Mouse (Mus musculus) limb, embryonic 14.5 days (tissue): ENCODE results near the gene Igdcc4. TPM values are rescaled to one million over a fixed set of nuclear protein-coding genes. Genes with fewer than 3 reads are reported as not detected.

ENCODE experiments used
- ATAC-seq: fragments of 200-750 bp; cut with Nextera tagmentation; 2 replicates; pipeline ENCODE4 v1.8.0; 2017; ENCODE audit warnings: low read depth, moderate number of reproducible peaks, moderate TSS enrichment; ENCODE audit not compliant: low FRiP score
- DNase-seq: peaks from one replicate; pipeline ENCODE4 v3.0.0-alpha.2; 2015; ENCODE audit warnings: low spot score
- H3K27ac ChIP-seq: fragments of 300-500 bp; sonication (generic); replicated peaks from 2 replicates; pipeline ENCODE4 v1.5.1; 2014; ENCODE audit warnings: low read depth, mild to moderate bottlenecking, low read length, moderate library complexity, mixed read lengths
- H3K27me3 ChIP-seq: fragments of 300-500 bp; sonication (generic); 2 replicates; pipeline ENCODE4 v1.6.1; 2014; ENCODE audit warnings: low read length, mixed read lengths; ENCODE audit not compliant: control insufficient read depth, insufficient read depth
- H3K36me3 ChIP-seq: fragments of 300-500 bp; sonication (generic); 2 replicates; pipeline ENCODE4 v1.6.1; 2014; ENCODE audit warnings: mild to moderate bottlenecking, low read length, moderate library complexity, mixed read lengths; ENCODE audit not compliant: control insufficient read depth, insufficient read depth
- H3K4me1 ChIP-seq: fragments of 300-500 bp; sonication (generic); 2 replicates; pipeline ENCODE4 v1.6.1; 2014; ENCODE audit warnings: antibody characterized with exemption, low read length, mixed read lengths; ENCODE audit not compliant: control insufficient read depth, insufficient read depth
- H3K4me2 ChIP-seq: fragments of 300-500 bp; sonication (generic); replicated peaks from 2 replicates; pipeline ENCODE4 v1.6.1; 2014; ENCODE audit warnings: low read depth, mild to moderate bottlenecking, low read length, moderate library complexity; ENCODE audit not compliant: severe bottlenecking
- H3K4me3 ChIP-seq: fragments of 300-500 bp; sonication (generic); replicated peaks from 2 replicates; pipeline ENCODE4 v1.5.1; 2014; ENCODE audit warnings: low read length
- H3K9ac ChIP-seq: fragments of 300-500 bp; sonication (generic); 2 replicates; pipeline ENCODE4 v1.6.1; 2014; ENCODE audit warnings: mild to moderate bottlenecking, low read depth, low read length, moderate library complexity; ENCODE audit not compliant: severe bottlenecking
- H3K9me3 ChIP-seq: fragments of 300-500 bp; sonication (generic); 2 replicates; pipeline ENCODE4 v1.6.1; 2016; ENCODE audit warnings: low read length; ENCODE audit not compliant: control insufficient read depth
- POLR2A ChIP-seq: fragments of 200-500 bp; IDR thresholded peaks from 2 replicates; pipeline ENCODE4 v1.8.0; 2012; ENCODE audit warnings: inconsistent platforms, mild to moderate bottlenecking, moderate library complexity, borderline replicate concordance; ENCODE audit not compliant: insufficient read depth, insufficient read length; ENCODE audit errors: extremely low read depth
- WGBS: fragments of 180-500 bp; shearing (Covaris S2); extraction: QIAGEN DNeasy Blood & Tissue Kit; methylation state at CpG from one replicate; pipeline ENCODE4 v1.1.7; 2014; 5-methylcytosine and 5-hydroxymethylcytosine counted together
- polyA plus RNA-seq, 2 experiments: library from polyadenylated mRNA; depleted of rRNA in 1 of 2; stranded (reverse) in 1 of 2; unstranded in 1 of 2; fragments of >200 nt; fragmentation: Nextera tagmentation in 1 of 2; extraction: Ambion mirVana in 1 of 2; gene quantifications; 2 replicates each; pipeline versions ENCODE4 v1.2.1 to v1.2.3; 2012 to 2014

The Igdcc4 gene
- polyA plus RNA-seq, 2 experiments, result 47.5 to 71.0 TPM

DNA sequence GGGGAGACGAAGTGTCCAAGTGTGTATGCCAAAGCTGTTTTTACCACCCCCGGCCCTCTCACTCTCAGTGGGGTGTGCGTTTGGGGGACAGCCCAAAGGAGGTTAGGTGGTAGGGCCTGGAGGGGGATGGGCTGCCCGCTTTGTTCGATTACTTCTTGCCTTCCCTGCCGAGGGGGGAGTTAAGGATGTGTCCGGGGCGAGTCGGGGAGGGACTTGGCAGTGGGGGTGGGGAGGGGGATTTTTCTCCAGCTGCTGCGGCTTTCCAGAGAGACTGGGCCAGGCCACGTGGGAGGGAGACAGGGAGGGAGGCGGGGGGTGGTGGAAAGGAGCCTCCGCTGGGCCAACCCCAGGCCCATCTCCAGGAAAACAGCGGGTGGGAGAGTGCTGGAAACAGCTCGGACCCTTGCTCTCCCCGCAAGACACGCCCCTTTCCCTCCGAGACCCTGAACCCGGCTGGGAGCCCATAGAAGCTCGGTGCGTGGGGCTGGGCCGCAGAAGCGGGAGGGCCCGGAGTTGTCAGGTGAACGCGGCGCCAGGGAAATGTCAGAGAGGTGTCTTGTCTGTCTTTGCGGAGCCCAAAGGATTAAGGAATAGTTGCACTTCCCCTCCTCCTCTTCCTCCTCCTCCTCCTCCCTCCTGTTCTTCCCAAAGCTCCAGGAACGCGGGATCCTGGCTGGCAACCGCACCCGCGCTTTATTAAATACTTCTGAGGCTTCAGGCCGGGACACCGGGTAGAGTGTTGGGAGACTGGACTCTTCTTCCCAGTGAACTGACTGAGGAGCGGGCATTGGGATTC, 1.3 kb downstream of the Igdcc4 start:
- Histone ChIP-seq H3K9me3 (no peaks in the 10 kb centered on the region; the same call in 1 of the 2 replicates), H3K9ac (peak overlapping the region; percentile 80), H3K4me2 (peak overlapping the region; percentile 92), H3K27ac (peak overlapping the region; percentile 86), H3K36me3 (no peaks in the 10 kb centered on the region), H3K4me1 (peaks cover 18% of the 10 kb centered on the region), H3K4me3 (peak overlapping the region; percentile 86), H3K27me3 (no peaks in the 10 kb centered on the region)
- no peak for TF ChIP-seq POLR2A
- ATAC-seq (peak; percentile 83), DNase-seq (peak; percentile 85)
- 2% methylated on average over 31 of the region's 36 CpGs for WGBS

DNA sequence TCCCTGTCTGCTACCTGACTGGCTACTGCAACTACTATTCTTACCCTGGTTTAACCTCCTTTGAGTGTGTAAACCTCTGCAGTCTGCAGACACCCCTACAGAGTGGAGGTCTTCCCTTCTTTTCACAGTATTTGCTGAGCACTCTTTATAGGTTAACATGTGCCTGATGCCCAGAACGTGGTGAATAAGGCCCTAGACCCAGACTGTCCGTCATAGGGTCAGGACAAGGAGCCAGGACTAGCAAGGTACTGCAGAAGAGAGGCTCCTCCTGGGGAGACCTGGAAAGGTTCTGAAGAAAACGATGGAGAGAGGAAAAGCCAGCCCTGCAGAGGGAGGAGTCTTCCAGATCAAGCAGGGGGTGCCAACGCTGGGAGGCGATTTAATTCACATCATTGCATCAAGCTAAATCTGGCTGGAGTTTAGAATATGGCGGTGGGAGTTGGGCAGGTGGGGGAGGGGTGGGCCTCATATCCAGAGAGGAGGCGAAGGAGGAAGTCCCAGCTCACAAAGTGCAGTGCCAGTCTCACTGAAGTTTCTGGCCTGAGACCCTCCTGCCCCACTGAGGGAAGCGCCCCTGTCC, 2.0 kb downstream of the Igdcc4 start:
- Histone ChIP-seq H3K9me3 (no peaks in the 10 kb centered on the region; the same call in 1 of the 2 replicates), H3K36me3 (no peaks in the 10 kb centered on the region), H3K4me2 (peak overlapping the region; percentile 92), H3K27ac (peak overlapping the region; percentile 86; the same call in 1 of the 2 replicates), H3K27me3 (no peaks in the 10 kb centered on the region), H3K9ac (peak overlapping the region; percentile 80), H3K4me1 (peaks cover 18% of the 10 kb centered on the region), H3K4me3 (peak overlapping the region; percentile 86)
- no peak for TF ChIP-seq POLR2A
- WGBS, result 28% methylated on average over 8 of the region's 8 CpGs
- ATAC-seq (no peak), DNase-seq (no peak)

DNA sequence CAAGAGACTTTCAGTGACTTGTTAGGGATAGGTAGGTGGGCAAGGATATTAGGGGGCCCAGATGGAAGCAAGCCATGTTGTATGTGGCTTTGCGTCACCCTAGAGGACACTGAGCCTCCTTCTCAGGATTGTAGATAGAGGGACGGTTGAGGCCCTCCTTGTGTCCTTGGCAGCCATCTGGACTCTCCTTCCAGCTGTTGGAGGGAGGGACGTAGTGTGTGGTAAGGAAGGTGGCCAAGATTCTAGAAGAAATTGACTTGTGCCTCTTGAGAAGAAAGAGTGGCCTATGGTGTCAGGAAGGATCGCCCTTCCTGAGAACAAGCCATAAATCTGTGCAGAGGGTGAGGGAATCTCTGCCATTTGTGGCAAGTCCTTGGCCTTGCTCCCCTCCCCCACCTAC, 5.5 kb downstream of the Igdcc4 start:
- peaks cover 25% of the 10 kb centered on the region for H3K4me1 ChIP-seq
- ATAC-seq (no peak), DNase-seq (no peak)
- no peaks in the 10 kb centered on the region for H3K27me3 ChIP-seq
- TF ChIP-seq POLR2A, result no peak
- no peaks in the 10 kb centered on the region for H3K36me3 ChIP-seq
- no peak overlapping the region for H3K27ac ChIP-seq
- WGBS, result 78% methylated on average over 4 of the region's 4 CpGs
- H3K4me3 ChIP-seq, result no peak overlapping the region
- no peaks in the 10 kb centered on the region for H3K9me3 ChIP-seq
- no peak overlapping the region for H3K9ac ChIP-seq
- H3K4me2 ChIP-seq, result no peak overlapping the region

DNA sequence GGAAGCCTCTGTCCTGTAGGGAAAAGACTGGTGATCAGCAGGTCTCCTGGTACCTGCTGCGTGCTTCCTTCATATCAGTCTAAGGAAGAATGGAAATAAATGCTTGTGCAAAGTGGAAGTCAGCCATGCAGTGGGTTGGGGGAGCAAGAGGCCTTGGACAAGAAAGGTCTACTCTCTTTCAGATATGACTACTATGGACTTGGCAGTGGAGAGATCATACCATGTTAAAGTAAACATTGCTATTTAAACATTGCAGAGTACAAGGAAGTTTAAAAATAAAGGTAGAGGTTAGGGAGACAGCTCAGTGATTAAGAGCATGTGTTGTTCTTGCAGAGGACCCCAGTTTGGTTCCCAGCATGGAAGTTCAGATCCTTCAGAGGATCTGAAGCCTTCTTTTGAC, 6.6 kb downstream of the Igdcc4 start:
- H3K27me3 ChIP-seq, result no peaks in the 10 kb centered on the region
- no peak overlapping the region for H3K27ac ChIP-seq
- H3K4me3 ChIP-seq, result no peak overlapping the region
- H3K4me2 ChIP-seq, result no peak overlapping the region
- H3K4me1 ChIP-seq, result peaks cover 22% of the 10 kb centered on the region
- H3K9me3 ChIP-seq, result no peaks in the 10 kb centered on the region
- DNase-seq (no peak), ATAC-seq (no peak)
- TF ChIP-seq POLR2A, result no peak
- WGBS, result 81% methylated on average over 1 of the region's 1 CpGs
- H3K36me3 ChIP-seq, result no peaks in the 10 kb centered on the region
- H3K9ac ChIP-seq, result no peak overlapping the region

DNA sequence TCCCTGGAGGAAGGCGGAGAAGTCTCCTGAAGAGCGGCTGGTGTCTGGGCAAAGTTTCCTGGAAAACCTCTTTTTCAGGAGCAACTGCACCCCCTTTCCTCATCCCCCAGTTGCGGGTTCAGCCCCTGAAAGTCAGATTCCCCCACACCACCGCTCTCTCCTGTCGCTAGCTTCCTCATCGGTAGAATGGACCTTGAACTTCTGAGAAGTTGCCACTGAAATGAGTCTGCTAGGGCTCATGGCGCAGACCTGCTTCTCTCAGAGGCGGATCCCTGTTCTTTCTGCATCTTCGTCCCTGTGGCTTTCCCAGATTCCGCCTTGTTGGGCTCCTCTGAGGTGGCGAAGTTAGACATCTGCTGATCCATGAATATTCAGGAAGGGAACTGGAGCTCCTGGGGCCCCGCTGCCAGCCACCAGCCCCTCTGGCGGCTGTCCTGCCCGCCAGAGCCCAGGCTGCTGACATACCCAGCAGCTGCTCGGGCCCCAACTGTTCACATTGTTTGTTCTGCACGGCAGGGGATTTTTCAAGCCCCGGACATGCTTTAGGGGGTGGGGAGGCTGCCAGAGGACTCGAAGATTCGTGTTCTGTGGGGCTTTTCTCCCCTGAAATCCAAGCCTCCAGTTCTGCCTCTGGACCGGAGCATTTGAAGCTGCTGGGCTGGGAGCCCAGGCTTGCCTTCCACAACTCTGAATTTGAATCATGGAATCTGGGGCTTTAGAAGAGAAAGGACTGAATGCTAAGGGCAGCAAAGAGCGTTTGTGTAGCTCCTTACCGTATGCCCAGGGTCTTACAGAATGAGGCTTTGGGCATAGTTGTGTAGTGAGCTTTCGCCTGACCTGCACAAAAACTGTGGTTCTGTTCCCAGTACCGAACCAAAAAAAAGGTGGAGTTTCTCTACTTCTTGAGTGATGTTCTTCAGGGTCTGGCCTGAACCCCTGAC, 8.1 kb downstream of the Igdcc4 start:
- no peaks in the 10 kb centered on the region for H3K27me3 ChIP-seq
- peak overlapping the region; percentile 10; the same call in 1 of the 2 replicates for H3K4me3 ChIP-seq
- WGBS, result 16% methylated on average over 24 of the region's 24 CpGs
- no peaks in the 10 kb centered on the region for H3K9me3 ChIP-seq
- peaks cover 4% of the 10 kb centered on the region; the same call in 1 of the 2 replicates for H3K36me3 ChIP-seq
- H3K4me1 ChIP-seq, result peaks cover 10% of the 10 kb centered on the region
- peak overlapping the region; percentile 76 for H3K27ac ChIP-seq
- H3K9ac ChIP-seq, result peak overlapping the region; percentile 54
- no peak for TF ChIP-seq POLR2A
- ATAC-seq (peak; percentile 85), DNase-seq (peak; percentile 57)
- H3K4me2 ChIP-seq, result peak overlapping the region; percentile 41
